Mouse (Mus musculus): ENCODE measurements around the gene Ppp1r13b.

- TF ChIP-seq CTCF (IDR thresholded peaks at IDR 0.05), result no peak
- no peak for TF ChIP-seq EP300 (IDR thresholded peaks at IDR 0.05; ENCODE audit: insufficient read depth, low read depth, low read length)
These were observed 1.5 kb downstream of the Ppp1r13b start for GRCm38 (mm10) chr12:111906309-111906875.

Data from heart, adult 2 months (tissue).